Mouse (Mus musculus): ENCODE measurements around the gene Ugp2. TPM values are rescaled to one million over a fixed set of nuclear protein-coding genes. Genes with fewer than 3 reads are reported as not detected.
A peak's percentile ranks its signal among the peaks of the same experiment; 100 is the strongest.
"Not testable (repeated sequence)": the region's sequence is repeated elsewhere in the genome, so short reads cannot be mapped to it uniquely, and the experiment has no call there.

The Ugp2 gene
- polyA plus RNA-seq, 1 experiment from 2014 or later: 80.5 TPM

- not testable (repeated sequence) for H3K27ac ChIP-seq (ENCODE audit: low read length); H3K4me3 ChIP-seq (ENCODE audit: low read depth, low read length); H3K9ac ChIP-seq (ENCODE audit: low read depth, low read length); H3K4me1 ChIP-seq (ENCODE audit: control insufficient read depth, low read depth, low read length); ATAC-seq (ENCODE audit: low read depth); H3K4me2 ChIP-seq (ENCODE audit: low read depth, low read length); H3K9me3 ChIP-seq (replicated peaks; ENCODE audit: control insufficient read depth, low read length); H3K27me3 ChIP-seq (ENCODE audit: control insufficient read depth, insufficient read depth, low read depth, low read length); H3K36me3 ChIP-seq (ENCODE audit: control insufficient read depth, insufficient read depth)
- 93% methylated on average over 2 of the region's 2 CpGs for WGBS (ENCODE audit: insufficient replicate concordance)
Observed at GRCm38 (mm10) chr11:21288153-21288552, 82.8 kb downstream of the Ugp2 start.

GRCm38 (mm10) chr11:21286391-21286790 is 84.6 kb downstream of the Ugp2 start:
- no peaks in the 10 kb centered on the region for H3K36me3 ChIP-seq (ENCODE audit: control insufficient read depth, insufficient read depth)
- no peak overlapping the region for H3K4me2 ChIP-seq (ENCODE audit: low read depth, low read length)
- no peak for ATAC-seq (ENCODE audit: low read depth)
- no peak overlapping the region for H3K9ac ChIP-seq (ENCODE audit: low read depth, low read length)
- 38% methylated on average over 3 of the region's 3 CpGs for WGBS (ENCODE audit: insufficient replicate concordance)
- no peak overlapping the region for H3K4me3 ChIP-seq (ENCODE audit: low read depth, low read length)
- H3K4me1 ChIP-seq (ENCODE audit: control insufficient read depth, low read depth, low read length): no peaks in the 10 kb centered on the region
- H3K27me3 ChIP-seq (ENCODE audit: control insufficient read depth, insufficient read depth, low read depth, low read length): no peaks in the 10 kb centered on the region
- no peaks in the 10 kb centered on the region for H3K9me3 ChIP-seq (replicated peaks; ENCODE audit: control insufficient read depth, low read length)
- no peak overlapping the region for H3K27ac ChIP-seq (ENCODE audit: low read length)

GRCm38 (mm10) chr11:21276151-21276550 is 94.8 kb downstream of the Ugp2 start:
- Histone ChIP-seq H3K36me3 (ENCODE audit: control insufficient read depth, insufficient read depth) (no peaks in the 10 kb centered on the region; the same call in 1 of the 2 replicates), H3K4me3 (ENCODE audit: low read depth, low read length) (no peak overlapping the region), H3K9me3 (replicated peaks; ENCODE audit: control insufficient read depth, low read length) (no peaks in the 10 kb centered on the region), H3K27me3 (ENCODE audit: control insufficient read depth, insufficient read depth, low read depth, low read length) (no peaks in the 10 kb centered on the region), H3K9ac (ENCODE audit: low read depth, low read length) (no peak overlapping the region), H3K4me1 (ENCODE audit: control insufficient read depth, low read depth, low read length) (no peaks in the 10 kb centered on the region), H3K27ac (ENCODE audit: low read length) (no peak overlapping the region), H3K4me2 (ENCODE audit: low read depth, low read length) (no peak overlapping the region)
- WGBS (ENCODE audit: insufficient replicate concordance): 79% methylated on average over 2 of the region's 2 CpGs
- ATAC-seq (ENCODE audit: low read depth): no peak

MicroRNAs encoded within 50 kb of the gene (microRNA counts, 519-probe panel; counts per million panel counts)
- 1,957 counts per million, percentile 25 among the panel's probes with 10 or more counts for microRNA mmu-miR-1933-3p
- microRNA mmu-miR-1933-5p: 594 counts per million, percentile 2 among the panel's probes with 10 or more counts

Small RNA genes within 50 kb of the gene (microRNA-seq; reads per million reads assigned to microRNA genes)
- gene Mir1933: 1.2 reads per million

Other genes with a start within 250 kb of the Ugp2 start
- 2.9 and 3.0 TPM in 2 replicates for gene Vps54, start 131.9 kb downstream of the Ugp2 start, polyA plus RNA-seq (2015; fragmentation: Nextera tagmentation; extraction: Ambion mirVana)
- 0.74 and 0.88 TPM in 2 replicates for gene Wdpcp, start 201.0 kb upstream of the Ugp2 start, polyA plus RNA-seq (2015; fragmentation: Nextera tagmentation; extraction: Ambion mirVana)
- 204 and 208 TPM in 2 replicates for gene Mdh1, start 201.2 kb upstream of the Ugp2 start, polyA plus RNA-seq (2015; fragmentation: Nextera tagmentation; extraction: Ambion mirVana)

Data from liver, embryonic 16.5 days (tissue).